Mouse (Mus musculus): ENCODE data around the gene Tmcc2. TPM values are rescaled to one million over a fixed set of nuclear protein-coding genes. Genes with fewer than 3 reads are reported as not detected.

The Tmcc2 gene
- polyA plus RNA-seq, 1 experiment: 35.2 TPM

GRCm38 (mm10) chr1:132388813-132389803, 2.0 kb downstream of the Tmcc2 start:
- Histone ChIP-seq H3K4me3 (peak overlapping the region; percentile 61), H3K36me3 (ENCODE audit: control insufficient read depth, insufficient read depth) (no peaks in the 10 kb centered on the region), H3K79me2 (ENCODE audit: control insufficient read depth, insufficient read depth) (peaks cover 29% of the 10 kb centered on the region), H3K4me2 (ENCODE audit: low read depth) (peak overlapping the region; percentile 71), H3ac (ENCODE audit: control insufficient read depth, insufficient read length) (no peak overlapping the region), H3K27me3 (ENCODE audit: control insufficient read depth, insufficient read depth, insufficient read length) (no peaks in the 10 kb centered on the region)
- TF ChIP-seq CEBPB (IDR thresholded peaks at IDR 0.05; ENCODE audit: insufficient read depth, poor library complexity, severe bottlenecking) (no peak), TCF12 (IDR thresholded peaks at IDR 0.05; ENCODE audit: insufficient read depth, poor library complexity, severe bottlenecking) (no peak), MYOD1 (IDR thresholded peaks at IDR 0.05; ENCODE audit: control insufficient read depth in 1 of 3, insufficient read length in 2 of 3, low read depth in 2 of 3) (no peak), SRF (IDR thresholded peaks at IDR 0.05; ENCODE audit: control insufficient read depth, insufficient read length, low read depth) (no peak), MYOG (IDR thresholded peaks at IDR 0.05; ENCODE audit: control insufficient read depth in 1 of 3, insufficient read depth in 1 of 3, insufficient read length in 2 of 3, low read depth in 2 of 3) (no peak), REST (IDR thresholded peaks at IDR 0.05; ENCODE audit: insufficient read depth, insufficient read length) (no peak), POLR2AphosphoS2 (IDR thresholded peaks at IDR 0.05; ENCODE audit: insufficient read length, low read depth) (no peak), MAX (IDR thresholded peaks at IDR 0.05; ENCODE audit: low read depth) (no peak), USF1 (IDR thresholded peaks at IDR 0.05; ENCODE audit: low read depth) (no peak), E2F4 (IDR thresholded peaks at IDR 0.05; ENCODE audit: insufficient read depth) (no peak), POLR2A (IDR thresholded peaks at IDR 0.05; ENCODE audit: insufficient read length, low read depth) (no peak), TCF3 (IDR thresholded peaks at IDR 0.05; ENCODE audit: insufficient read length, low read depth) (no peak)

GRCm38 (mm10) chr1:132387943-132388342, 3.1 kb downstream of the Tmcc2 start:
- Histone ChIP-seq H3K36me3 (ENCODE audit: control insufficient read depth, insufficient read depth) (no peaks in the 10 kb centered on the region), H3K4me2 (ENCODE audit: low read depth) (peak overlapping the region; percentile 71), H3ac (ENCODE audit: control insufficient read depth, insufficient read length) (no peak overlapping the region), H3K27me3 (ENCODE audit: control insufficient read depth, insufficient read depth, insufficient read length) (no peaks in the 10 kb centered on the region), H3K79me2 (ENCODE audit: control insufficient read depth, insufficient read depth) (peaks cover 29% of the 10 kb centered on the region), H3K4me3 (no peak overlapping the region)
- TF ChIP-seq SRF (IDR thresholded peaks at IDR 0.05; ENCODE audit: control insufficient read depth, insufficient read length, low read depth) (no peak), MYOG (IDR thresholded peaks at IDR 0.05; ENCODE audit: control insufficient read depth in 1 of 3, insufficient read depth in 1 of 3, insufficient read length in 2 of 3, low read depth in 2 of 3) (no peak), USF1 (IDR thresholded peaks at IDR 0.05; ENCODE audit: low read depth) (no peak), POLR2A (IDR thresholded peaks at IDR 0.05; ENCODE audit: insufficient read length, low read depth) (no peak), MAX (IDR thresholded peaks at IDR 0.05; ENCODE audit: low read depth) (no peak), REST (IDR thresholded peaks at IDR 0.05; ENCODE audit: insufficient read depth, insufficient read length) (no peak), TCF3 (IDR thresholded peaks at IDR 0.05; ENCODE audit: insufficient read length, low read depth) (no peak), MYOD1 (IDR thresholded peaks at IDR 0.05; ENCODE audit: control insufficient read depth in 1 of 3, insufficient read length in 2 of 3, low read depth in 2 of 3) (no peak), E2F4 (IDR thresholded peaks at IDR 0.05; ENCODE audit: insufficient read depth) (no peak), TCF12 (IDR thresholded peaks at IDR 0.05; ENCODE audit: insufficient read depth, poor library complexity, severe bottlenecking) (no peak), POLR2AphosphoS2 (IDR thresholded peaks at IDR 0.05; ENCODE audit: insufficient read length, low read depth) (no peak)

- Histone ChIP-seq H3K36me3 (ENCODE audit: control insufficient read depth, insufficient read depth) (no peaks in the 10 kb centered on the region), H3K4me3 (no peak overlapping the region), H3K4me2 (ENCODE audit: low read depth) (no peak overlapping the region), H3K27me3 (ENCODE audit: control insufficient read depth, insufficient read depth, insufficient read length) (no peaks in the 10 kb centered on the region), H3K79me2 (ENCODE audit: control insufficient read depth, insufficient read depth) (peaks cover 34% of the 10 kb centered on the region), H3ac (ENCODE audit: control insufficient read depth, insufficient read length) (no peak overlapping the region)
- TF ChIP-seq E2F4 (IDR thresholded peaks at IDR 0.05; ENCODE audit: insufficient read depth) (no peak), SRF (IDR thresholded peaks at IDR 0.05; ENCODE audit: control insufficient read depth, insufficient read length, low read depth) (no peak), POLR2AphosphoS2 (IDR thresholded peaks at IDR 0.05; ENCODE audit: insufficient read length, low read depth) (no peak), MAX (IDR thresholded peaks at IDR 0.05; ENCODE audit: low read depth) (no peak), REST (IDR thresholded peaks at IDR 0.05; ENCODE audit: insufficient read depth, insufficient read length) (no peak), TCF3 (IDR thresholded peaks at IDR 0.05; ENCODE audit: insufficient read length, low read depth) (no peak), POLR2A (IDR thresholded peaks at IDR 0.05; ENCODE audit: insufficient read length, low read depth) (no peak), CEBPB (IDR thresholded peaks at IDR 0.05; ENCODE audit: insufficient read depth, poor library complexity, severe bottlenecking) (no peak), MYOD1 (IDR thresholded peaks at IDR 0.05; ENCODE audit: control insufficient read depth in 1 of 3, insufficient read length in 2 of 3, low read depth in 2 of 3) (no peak), TCF12 (IDR thresholded peaks at IDR 0.05; ENCODE audit: insufficient read depth, poor library complexity, severe bottlenecking) (no peak), MYOG (IDR thresholded peaks at IDR 0.05; ENCODE audit: control insufficient read depth in 1 of 3, insufficient read depth in 1 of 3, insufficient read length in 2 of 3, low read depth in 2 of 3) (no peak), USF1 (IDR thresholded peaks at IDR 0.05; ENCODE audit: low read depth) (no peak)
Measured at GRCm38 (mm10) chr1:132386266-132386665, 4.8 kb downstream of the Tmcc2 start.

GRCm38 (mm10) chr1:132385711-132386110, 5.4 kb downstream of the Tmcc2 start:
- no peak overlapping the region for H3K4me2 ChIP-seq (ENCODE audit: low read depth)
- H3K4me3 ChIP-seq: no peak overlapping the region
- TF ChIP-seq MYOD1 (IDR thresholded peaks at IDR 0.05; ENCODE audit: control insufficient read depth in 1 of 3, insufficient read length in 2 of 3, low read depth in 2 of 3): no peak
- no peak for TF ChIP-seq MAX (IDR thresholded peaks at IDR 0.05; ENCODE audit: low read depth)
- no peak for TF ChIP-seq REST (IDR thresholded peaks at IDR 0.05; ENCODE audit: insufficient read depth, insufficient read length)
- TF ChIP-seq POLR2A (IDR thresholded peaks at IDR 0.05; ENCODE audit: insufficient read length, low read depth): no peak
- no peak for TF ChIP-seq MYOG (IDR thresholded peaks at IDR 0.05; ENCODE audit: control insufficient read depth in 1 of 3, insufficient read depth in 1 of 3, insufficient read length in 2 of 3, low read depth in 2 of 3)
- no peak for TF ChIP-seq USF1 (IDR thresholded peaks at IDR 0.05; ENCODE audit: low read depth)
- no peak for TF ChIP-seq TCF12 (IDR thresholded peaks at IDR 0.05; ENCODE audit: insufficient read depth, poor library complexity, severe bottlenecking)
- no peak for TF ChIP-seq CEBPB (IDR thresholded peaks at IDR 0.05; ENCODE audit: insufficient read depth, poor library complexity, severe bottlenecking)
- TF ChIP-seq E2F4 (IDR thresholded peaks at IDR 0.05; ENCODE audit: insufficient read depth): no peak
- no peak for TF ChIP-seq POLR2AphosphoS2 (IDR thresholded peaks at IDR 0.05; ENCODE audit: insufficient read length, low read depth)
- no peak for TF ChIP-seq TCF3 (IDR thresholded peaks at IDR 0.05; ENCODE audit: insufficient read length, low read depth)
- TF ChIP-seq SRF (IDR thresholded peaks at IDR 0.05; ENCODE audit: control insufficient read depth, insufficient read length, low read depth): no peak
- no peak overlapping the region for H3ac ChIP-seq (ENCODE audit: control insufficient read depth, insufficient read length)
- no peaks in the 10 kb centered on the region for H3K27me3 ChIP-seq (ENCODE audit: control insufficient read depth, insufficient read depth, insufficient read length)
- no peaks in the 10 kb centered on the region for H3K36me3 ChIP-seq (ENCODE audit: control insufficient read depth, insufficient read depth)
- peaks cover 34% of the 10 kb centered on the region for H3K79me2 ChIP-seq (ENCODE audit: control insufficient read depth, insufficient read depth)
